Mouse (Mus musculus) olfactory bulb, adult 2 months (tissue): ENCODE measurements around the gene Hsf5.

Source experiments
- CTCF ChIP-seq: fragments of 200-500 bp; IDR thresholded peaks from 2 replicates; pipeline ENCODE4 v1.5.1; 2012; ENCODE audit warnings: low read depth, mild to moderate bottlenecking, low read length, moderate library complexity; ENCODE audit not compliant: insufficient read depth
- POLR2A ChIP-seq: fragments of 200-500 bp; IDR thresholded peaks from 2 replicates; pipeline ENCODE4 v1.6.1; 2012; ENCODE audit warnings: mild to moderate bottlenecking, low read depth, low read length, moderate library complexity; ENCODE audit not compliant: insufficient read depth

DNA sequence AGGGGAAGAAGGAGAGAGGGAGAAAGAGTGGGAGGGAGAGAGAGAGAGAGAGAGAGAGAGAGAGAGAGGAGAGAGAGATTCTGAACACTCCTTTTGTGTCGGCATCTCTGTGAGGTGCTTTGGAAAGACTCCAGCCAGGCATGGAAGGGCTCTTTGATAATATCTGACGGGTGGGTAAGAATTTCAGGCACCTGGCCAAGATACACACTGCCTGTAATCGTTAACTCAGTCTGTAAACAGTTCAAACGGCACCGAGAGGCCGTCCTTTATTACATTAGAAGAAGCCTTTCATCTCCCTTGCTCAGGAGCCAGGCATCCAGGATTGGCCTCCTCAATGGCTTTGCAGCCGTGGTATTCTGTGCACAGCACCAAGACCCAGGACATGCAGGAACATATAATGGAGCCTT, 72.4 kb downstream of the Hsf5 start:
- no peak for TF ChIP-seq CTCF
- no peak for TF ChIP-seq POLR2A
